Mouse (Mus musculus) hindbrain, embryonic 11.5 days (tissue): ENCODE results near the gene Abhd2. TPM values are rescaled to one million over a fixed set of nuclear protein-coding genes. Genes with fewer than 3 reads are reported as not detected.

Experiments used
- polyA plus RNA-seq: library from polyadenylated mRNA; unstranded; fragments of >200 nt; fragmentation: Nextera tagmentation; extraction: Ambion mirVana; gene quantifications from 2 replicates; pipeline ENCODE4 v1.2.1, GENCODE M21; 2014

Gene Abhd2
- polyA plus RNA-seq, 1 experiment from 2014 or later = 12.2 TPM

Other genes starting within 250 kb of the Abhd2 start
- gene Acan, start 219.7 kb upstream of the Abhd2 start, polyA plus RNA-seq = 0.53 and 0.63 TPM in 2 replicates
- gene Hapln3, start 142.2 kb upstream of the Abhd2 start, polyA plus RNA-seq = 2.6 and 2.7 TPM in 2 replicates
- gene Mfge8, start 124.1 kb upstream of the Abhd2 start, polyA plus RNA-seq = 73.4 and 75.1 TPM in 2 replicates
- 0.40 and 0.93 TPM in 2 replicates for gene Rlbp1, start 113.8 kb downstream of the Abhd2 start, polyA plus RNA-seq
- gene Fanci, start 118.7 kb downstream of the Abhd2 start, polyA plus RNA-seq = 11.7 and 16.5 TPM in 2 replicates
- 22.5 and 26.3 TPM in 2 replicates for gene Polg, start 193.2 kb downstream of the Abhd2 start, polyA plus RNA-seq